In genomic region chr2:83507901-83508300, GRCm38 (mm10) we compare ENCODE assay signal across 31 mouse cellular contexts.
"Had no signal": no experiment of that assay in that cellular context is flagged by ENCODE, and none has a peak within 500 bp of the region (broad histone marks: within the 10 kb centered on the region; RNA-seq: fewer than 3 reads in every experiment).

No protein-coding gene starts in this region.

- H3K4me1 ChIP-seq: heart, embryonic 12.5 days; heart, embryonic 13.5 days; heart, embryonic 15.5 days; hindbrain, embryonic 10.5 days; hindbrain, embryonic 12.5 days; hindbrain, embryonic 13.5 days; hindbrain, embryonic 15.5 days; intestine, embryonic 15.5 days; kidney, embryonic 15.5 days had no signal

- H3K27me3 ChIP-seq: heart, embryonic 12.5 days; heart, embryonic 13.5 days; heart, embryonic 15.5 days; hindbrain, embryonic 12.5 days; hindbrain, embryonic 13.5 days; hindbrain, embryonic 15.5 days; intestine, embryonic 15.5 days; kidney, embryonic 15.5 days had no signal

- H3K36me3 ChIP-seq: heart, embryonic 12.5 days; heart, embryonic 13.5 days; heart, embryonic 15.5 days; hindbrain, embryonic 10.5 days; hindbrain, embryonic 12.5 days; hindbrain, embryonic 13.5 days; hindbrain, embryonic 15.5 days; intestine, embryonic 15.5 days; kidney, embryonic 15.5 days had no signal

- H3K9me3 ChIP-seq: heart, embryonic 12.5 days; heart, embryonic 13.5 days; heart, embryonic 15.5 days; hindbrain, embryonic 10.5 days; hindbrain, embryonic 12.5 days; hindbrain, embryonic 13.5 days; hindbrain, embryonic 15.5 days; intestine, embryonic 15.5 days; kidney, embryonic 15.5 days had no signal

- H3K9ac ChIP-seq: heart, embryonic 12.5 days; heart, embryonic 13.5 days; heart, embryonic 15.5 days; hindbrain, embryonic 12.5 days; hindbrain, embryonic 13.5 days; hindbrain, embryonic 14.5 days; hindbrain, embryonic 15.5 days; intestine, embryonic 15.5 days; kidney, embryonic 15.5 days had no signal

- H3K4me2 ChIP-seq: heart, embryonic 11.5 days; heart, embryonic 12.5 days; heart, embryonic 13.5 days; heart, embryonic 15.5 days; hindbrain, embryonic 12.5 days; hindbrain, embryonic 13.5 days; hindbrain, embryonic 14.5 days; hindbrain, embryonic 15.5 days; intestine, embryonic 15.5 days; kidney, embryonic 15.5 days had no signal

- H3K27ac ChIP-seq: heart, embryonic 13.5 days; heart, embryonic 15.5 days; hindbrain, embryonic 10.5 days; hindbrain, embryonic 12.5 days; hindbrain, embryonic 13.5 days; hindbrain, embryonic 14.5 days; hindbrain, embryonic 15.5 days; hindbrain, postnatal 0 days; intestine, embryonic 15.5 days; kidney, embryonic 15.5 days; kidney, postnatal 0 days; layer of hippocampus, adult 2 months; left cerebral cortex, adult 2 months had no signal

- H3K4me3 ChIP-seq: heart, embryonic 12.5 days; heart, embryonic 13.5 days; heart, embryonic 15.5 days; hindbrain, embryonic 10.5 days; hindbrain, embryonic 12.5 days; hindbrain, embryonic 13.5 days; hindbrain, embryonic 15.5 days; intestine, embryonic 15.5 days; kidney, embryonic 15.5 days; layer of hippocampus, adult 2 months; left cerebral cortex, adult 2 months had no signal

- DNase-seq: heart, postnatal 10 days; heart, postnatal 14 days; heart, postnatal 36 days; heart, postnatal 4 days; kidney, adult 11 months; kidney, adult 18-20 months; kidney, adult 2 months; kidney, adult 8-10 months; kidney, adult 9 months; kidney, postnatal 10 days; kidney, postnatal 14 days; kidney, postnatal 25 days; kidney, postnatal 36 days; kidney, postnatal 4 days; layer of hippocampus, adult 9-11 months; layer of hippocampus, postnatal 36 days had no signal
